Mouse (Mus musculus) heart, embryonic 16.5 days (tissue): ENCODE results near the gene Syngap1. TPM values are rescaled to one million over a fixed set of nuclear protein-coding genes. Genes with fewer than 3 reads are reported as not detected.

ENCODE experiments used
- ATAC-seq: fragments of 200-750 bp; cut with Nextera tagmentation; replicated peaks from 2 replicates; pipeline ENCODE4 v1.8.0; 2017; ENCODE audit warnings: moderate number of reproducible peaks; ENCODE audit not compliant: insufficient read depth, low FRiP score; ENCODE audit errors: extremely low read depth
- H3K27ac ChIP-seq: fragments of 300-500 bp; sonication (generic); 2 replicates; pipeline ENCODE4 v1.5.1; 2014; ENCODE audit warnings: mild to moderate bottlenecking, low read length, control low read depth, moderate library complexity
- H3K27me3 ChIP-seq: fragments of 300-500 bp; sonication (generic); 2 replicates; pipeline ENCODE4 v1.6.1; 2014; ENCODE audit warnings: low read length, mixed read lengths; ENCODE audit not compliant: control insufficient read depth, insufficient read depth
- H3K36me3 ChIP-seq: fragments of 300-500 bp; sonication (generic); 2 replicates; pipeline ENCODE4 v1.6.1; 2014; ENCODE audit not compliant: control insufficient read depth, insufficient read depth
- H3K4me1 ChIP-seq: fragments of 300-500 bp; sonication (generic); 2 replicates; pipeline ENCODE4 v1.6.1; 2014; ENCODE audit warnings: low read length, mixed read lengths; ENCODE audit not compliant: control insufficient read depth, insufficient read depth
- H3K4me2 ChIP-seq: fragments of 300-500 bp; sonication (generic); 2 replicates; pipeline ENCODE4 v1.6.1; 2014; ENCODE audit warnings: low read depth, mild to moderate bottlenecking, control low read depth, low read length
- H3K4me3 ChIP-seq: fragments of 300-500 bp; sonication (generic); 2 replicates; pipeline ENCODE4 v1.5.1; 2014; ENCODE audit warnings: mild to moderate bottlenecking, control low read depth, low read length
- H3K9ac ChIP-seq: fragments of 300-500 bp; sonication (generic); 2 replicates; pipeline ENCODE4 v1.6.1; 2014; ENCODE audit warnings: low read length, control low read depth
- H3K9me3 ChIP-seq: fragments of 300-500 bp; sonication (generic); replicated peaks from 2 replicates; pipeline ENCODE4 v1.6.1; 2016; ENCODE audit warnings: low read length; ENCODE audit not compliant: control insufficient read depth
- WGBS: fragments of 180-500 bp; shearing (Covaris S2); extraction: QIAGEN DNeasy Blood & Tissue Kit; methylation state at CpG from one replicate; pipeline ENCODE4 v1.1.7; 2014; 5-methylcytosine and 5-hydroxymethylcytosine counted together
- polyA plus RNA-seq: library from polyadenylated mRNA; unstranded; fragments of >200 nt; fragmentation: Nextera tagmentation; extraction: Ambion mirVana; gene quantifications from 2 replicates; pipeline ENCODE4 v1.2.1, GENCODE M21; 2015

Syngap1 gene
- polyA plus RNA-seq, 1 experiment from 2014 or later: 1.2 TPM

- no peaks in the 10 kb centered on the region for H3K9me3 ChIP-seq
- no peak overlapping the region for H3K4me2 ChIP-seq
- H3K9ac ChIP-seq: no peak overlapping the region
Observed at GRCm38 (mm10) chr17:26961572-26962240, 20.7 kb downstream of the Syngap1 start.

GRCm38 (mm10) chr17:26966993-26967392 is 25.9 kb downstream of the Syngap1 start:
- 83% methylated on average over 11 of the region's 11 CpGs for WGBS
- no peak for ATAC-seq
- H3K27me3 ChIP-seq: no peaks in the 10 kb centered on the region
- no peak overlapping the region for H3K4me2 ChIP-seq
- no peak overlapping the region for H3K9ac ChIP-seq
- no peaks in the 10 kb centered on the region for H3K9me3 ChIP-seq
- H3K27ac ChIP-seq: no peak overlapping the region
- H3K36me3 ChIP-seq: peaks cover 6% of the 10 kb centered on the region
- H3K4me3 ChIP-seq: no peak overlapping the region
- peaks cover 3% of the 10 kb centered on the region for H3K4me1 ChIP-seq

More at GRCm38 (mm10) chr17:26961572-26962240, 20.7 kb downstream of the Syngap1 start:
- Histone ChIP-seq H3K27me3 (no peaks in the 10 kb centered on the region), H3K4me3 (no peak overlapping the region), H3K36me3 (peaks cover 25% of the 10 kb centered on the region), H3K27ac (no peak overlapping the region), H3K4me1 (no peaks in the 10 kb centered on the region)
- WGBS: 87% methylated on average over 21 of the region's 21 CpGs
- no peak for ATAC-seq

- Histone ChIP-seq H3K4me2 (no peak overlapping the region), H3K4me3 (no peak overlapping the region), H3K9me3 (no peaks in the 10 kb centered on the region), H3K27ac (no peak overlapping the region), H3K9ac (no peak overlapping the region), H3K36me3 (peaks cover 3% of the 10 kb centered on the region), H3K27me3 (no peaks in the 10 kb centered on the region), H3K4me1 (peaks cover 6% of the 10 kb centered on the region)
- WGBS: 88% methylated on average over 6 of the region's 6 CpGs
- no peak for ATAC-seq
Observed at GRCm38 (mm10) chr17:26967477-26967876, 26.4 kb downstream of the Syngap1 start.

GRCm38 (mm10) chr17:26968200-26968611 is 27.2 kb downstream of the Syngap1 start:
- Histone ChIP-seq H3K4me3 (no peak overlapping the region), H3K36me3 (peaks cover 2% of the 10 kb centered on the region), H3K27ac (no peak overlapping the region), H3K9me3 (no peaks in the 10 kb centered on the region), H3K4me1 (peaks cover 6% of the 10 kb centered on the region), H3K4me2 (no peak overlapping the region), H3K9ac (no peak overlapping the region), H3K27me3 (no peaks in the 10 kb centered on the region)
- WGBS: 81% methylated on average over 6 of the region's 6 CpGs
- no peak for ATAC-seq

- H3K27ac ChIP-seq: no peak overlapping the region
- H3K4me1 ChIP-seq: peaks cover 13% of the 10 kb centered on the region
- WGBS: 82% methylated on average over 6 of the region's 6 CpGs
- H3K27me3 ChIP-seq: no peaks in the 10 kb centered on the region
- H3K36me3 ChIP-seq: peaks cover 2% of the 10 kb centered on the region
- H3K9me3 ChIP-seq: no peaks in the 10 kb centered on the region
- H3K4me3 ChIP-seq: no peak overlapping the region
- ATAC-seq: no peak
- H3K4me2 ChIP-seq: no peak overlapping the region
- no peak overlapping the region for H3K9ac ChIP-seq
Observed at GRCm38 (mm10) chr17:26969257-26969656, 28.2 kb downstream of the Syngap1 start.

DNA sequence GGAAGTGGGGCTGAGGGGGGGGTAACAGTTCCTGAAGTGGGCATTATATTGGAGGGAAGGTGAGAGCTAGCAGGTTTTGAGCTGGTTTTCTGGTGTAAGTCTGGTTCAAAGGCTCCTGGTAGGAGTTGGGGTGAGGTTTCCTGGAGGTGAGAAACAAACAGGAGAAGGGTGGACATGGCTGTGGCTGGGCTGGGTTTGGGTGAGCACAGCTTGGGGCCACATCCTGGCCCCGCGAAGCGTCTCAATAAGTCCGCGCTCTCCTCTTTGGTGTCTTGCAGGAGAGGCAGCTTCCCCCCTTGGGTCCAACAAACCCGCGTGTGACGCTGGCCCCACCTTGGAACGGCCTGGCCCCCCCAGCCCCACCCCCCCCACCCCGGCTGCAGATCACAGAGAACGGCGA is 29.2 kb downstream of the Syngap1 start:
- peaks cover 10% of the 10 kb centered on the region for H3K36me3 ChIP-seq
- H3K9me3 ChIP-seq: no peaks in the 10 kb centered on the region
- WGBS: 61% methylated on average over 12 of the region's 12 CpGs
- no peak overlapping the region for H3K27ac ChIP-seq
- H3K9ac ChIP-seq: no peak overlapping the region
- no peak overlapping the region for H3K4me2 ChIP-seq
- ATAC-seq: no peak
- H3K4me1 ChIP-seq: peaks cover 16% of the 10 kb centered on the region
- no peaks in the 10 kb centered on the region for H3K27me3 ChIP-seq
- H3K4me3 ChIP-seq: no peak overlapping the region

DNA sequence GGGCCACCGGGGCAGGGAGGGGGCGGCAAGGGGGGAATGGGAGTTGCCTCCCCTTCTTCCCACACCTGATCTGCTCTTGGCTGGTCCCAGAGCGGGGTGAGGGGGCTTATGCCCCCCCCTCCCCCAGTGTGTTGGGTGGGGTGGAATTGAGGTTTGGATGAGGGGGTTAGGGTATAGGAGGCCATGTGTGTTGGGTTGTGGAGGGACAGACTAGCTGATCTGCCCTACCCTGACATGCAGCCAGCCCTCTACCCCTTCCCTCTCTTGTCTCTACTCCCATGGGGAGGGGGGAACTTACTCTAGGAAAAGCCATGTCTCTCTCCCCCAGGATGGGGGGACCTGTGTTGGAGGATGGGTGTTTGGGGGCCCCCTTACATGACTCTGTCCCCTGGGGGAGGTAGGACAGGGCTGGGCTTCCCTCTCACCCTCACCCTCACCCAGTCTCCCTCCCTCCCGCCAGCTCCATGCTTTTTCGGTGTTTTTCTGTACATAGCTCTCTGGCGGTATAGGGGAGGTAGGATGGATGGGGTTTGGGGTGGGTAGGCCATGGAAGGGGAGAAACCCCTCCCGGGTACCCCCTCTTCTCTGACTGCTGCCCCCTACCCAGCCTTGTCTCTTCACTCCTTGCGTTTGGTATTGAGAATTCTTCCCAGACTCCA is 30.3 kb downstream of the Syngap1 start:
- H3K4me1 ChIP-seq: peaks cover 22% of the 10 kb centered on the region
- H3K9ac ChIP-seq: no peak overlapping the region
- peaks cover 21% of the 10 kb centered on the region for H3K36me3 ChIP-seq
- H3K27ac ChIP-seq: no peak overlapping the region
- no peak overlapping the region for H3K4me3 ChIP-seq
- H3K4me2 ChIP-seq: no peak overlapping the region; the same call in 1 of the 2 replicates
- H3K9me3 ChIP-seq: no peaks in the 10 kb centered on the region
- no peaks in the 10 kb centered on the region for H3K27me3 ChIP-seq
- 56% methylated on average over 8 of the region's 8 CpGs for WGBS
- ATAC-seq: no peak

DNA sequence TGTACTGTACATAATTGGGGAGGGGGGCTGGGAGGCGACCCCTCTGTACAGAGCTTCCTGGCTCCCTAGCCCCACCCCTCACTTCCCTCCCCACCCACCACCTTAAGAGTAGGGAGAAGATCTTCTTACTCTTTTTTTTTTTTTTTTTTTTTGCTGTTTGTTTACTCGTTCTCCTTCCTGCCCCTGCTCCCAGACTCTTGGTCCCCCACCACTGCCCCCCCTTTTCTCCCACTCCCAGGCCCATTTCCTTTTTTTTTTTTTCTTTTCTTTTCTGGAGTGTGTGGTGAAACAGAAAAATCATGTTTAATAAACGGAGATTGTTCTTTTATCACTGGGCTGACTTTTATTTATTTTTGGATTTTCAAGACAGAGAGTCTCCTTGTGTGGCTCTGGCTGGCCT is 31.1 kb downstream of the Syngap1 start:
- ATAC-seq: no peak
- no peaks in the 10 kb centered on the region for H3K27me3 ChIP-seq
- WGBS: 4% methylated on average over 3 of the region's 3 CpGs
- peak overlapping the region; percentile 90 for H3K4me2 ChIP-seq
- no peaks in the 10 kb centered on the region for H3K9me3 ChIP-seq
- peaks cover 24% of the 10 kb centered on the region for H3K36me3 ChIP-seq
- peak overlapping the region; percentile 91 for H3K4me3 ChIP-seq
- peak overlapping the region; percentile 91 for H3K9ac ChIP-seq
- peaks cover 22% of the 10 kb centered on the region for H3K4me1 ChIP-seq
- peak overlapping the region; percentile 84 for H3K27ac ChIP-seq
